Mouse (Mus musculus): ENCODE data around the gene Sertad2. TPM values are rescaled to one million over a fixed set of nuclear protein-coding genes. Genes with fewer than 3 reads are reported as not detected.

Sertad2 gene
- polyA plus RNA-seq, 2 experiments = 11.6 to 22.5 TPM

DNA sequence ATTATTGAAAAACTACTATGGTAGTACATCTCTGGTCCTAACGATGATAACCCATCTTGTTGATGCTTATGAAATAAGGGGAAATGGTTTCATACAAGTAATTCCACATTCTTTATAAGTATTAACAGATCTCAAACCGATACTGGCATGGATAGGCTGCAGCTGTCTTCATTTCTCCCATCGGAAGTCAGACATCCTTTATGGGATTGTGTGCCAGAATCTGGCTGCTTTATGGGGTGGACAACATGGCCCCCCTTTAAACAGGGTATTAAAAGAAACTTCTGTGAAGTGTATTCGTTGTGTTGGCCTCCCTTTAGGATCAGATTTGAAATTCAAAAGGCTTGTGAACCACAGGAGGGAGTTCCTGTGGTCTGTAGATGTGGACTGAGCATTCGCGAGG lies 103.1 kb downstream of the Sertad2 start:
- no peak overlapping the region for H3K4me2 ChIP-seq (ENCODE audit: low read depth)
- H3K27ac ChIP-seq = no peak overlapping the region
- DNase-seq (ENCODE audit: low read depth in 3 of 3, low spot score in 3 of 3) (no peak), ATAC-seq (ENCODE audit: insufficient read depth) (no peak)
- TF ChIP-seq EP300 (IDR thresholded peaks at IDR 0.05; ENCODE audit: low read depth) (no peak), CTCF (IDR thresholded peaks at IDR 0.05; ENCODE audit: low read depth) (no peak)
- no peak overlapping the region for H3K4me3 ChIP-seq (ENCODE audit: insufficient read depth in 1 of 2, low read depth in 2 of 2, low read length in 2 of 2)
- no peaks in the 10 kb centered on the region for H3K9me3 ChIP-seq (ENCODE audit: control insufficient read depth, low read length)
- WGBS (ENCODE audit: insufficient replicate concordance) = 75% methylated on average over 6 of the region's 6 CpGs
- peaks cover 21% of the 10 kb centered on the region for H3K36me3 ChIP-seq (replicated peaks; ENCODE audit: control insufficient read depth, insufficient read depth, low read depth)
- peaks cover 0 to 10% of the 10 kb centered on the region in 2 experiments; a peak in 1 of 4 replicates for H3K4me1 ChIP-seq (replicated peaks; ENCODE audit: control insufficient read depth in 2 of 2, insufficient read depth in 2 of 2, low read length in 1 of 2)
- no peaks in the 10 kb centered on the region for H3K27me3 ChIP-seq (ENCODE audit: control insufficient read depth, insufficient read depth, low read length)
- no peak overlapping the region for H3K9ac ChIP-seq (replicated peaks)

DNA sequence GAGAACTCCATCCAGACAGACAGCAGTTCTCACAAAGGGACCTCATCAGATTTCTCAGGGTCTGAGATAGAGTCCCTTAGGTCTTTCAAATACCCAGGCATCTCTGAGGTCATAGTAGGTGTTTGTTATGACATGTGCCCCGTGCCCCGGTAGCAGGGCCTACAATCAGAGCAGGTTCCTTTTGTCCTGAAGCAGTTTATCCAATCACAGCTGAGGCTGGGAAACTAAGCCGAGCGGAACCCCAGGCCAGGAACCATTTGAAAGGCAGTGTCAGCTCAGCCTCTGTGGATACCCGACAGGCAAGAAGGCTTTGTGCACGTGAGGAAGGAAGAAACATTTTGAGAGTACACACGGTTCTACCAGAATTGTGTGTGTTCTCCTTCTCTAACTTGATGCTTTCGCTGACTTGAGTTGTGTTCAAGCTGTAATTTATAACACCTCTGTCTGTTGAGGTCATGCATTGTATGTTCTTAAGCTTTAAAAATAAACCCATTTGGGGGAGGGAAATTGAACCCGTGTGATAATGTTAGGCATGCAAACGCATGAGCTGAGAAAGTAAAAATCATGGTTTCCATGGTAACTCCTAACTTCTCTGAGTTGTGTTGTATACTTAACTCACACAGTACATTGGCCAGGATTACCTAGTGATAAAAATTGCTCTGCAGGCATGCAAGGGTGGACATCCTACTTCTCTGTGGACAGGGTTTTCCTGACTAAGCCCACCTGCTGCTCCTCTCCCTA lies 104.1 kb downstream of the Sertad2 start:
- Histone ChIP-seq H3K36me3 (replicated peaks; ENCODE audit: control insufficient read depth, insufficient read depth, low read depth) (peaks cover 21% of the 10 kb centered on the region), H3K27ac (no peak overlapping the region), H3K27me3 (ENCODE audit: control insufficient read depth, insufficient read depth, low read length) (no peaks in the 10 kb centered on the region), H3K4me1 (replicated peaks; ENCODE audit: control insufficient read depth in 2 of 2, insufficient read depth in 2 of 2, low read length in 1 of 2) (peaks cover 0 to 10% of the 10 kb centered on the region in 2 experiments; a peak in 1 of 4 replicates), H3K4me3 (ENCODE audit: insufficient read depth in 1 of 2, low read depth in 2 of 2, low read length in 2 of 2) (no peak overlapping the region), H3K9ac (replicated peaks) (no peak overlapping the region), H3K9me3 (ENCODE audit: control insufficient read depth, low read length) (no peaks in the 10 kb centered on the region), H3K4me2 (ENCODE audit: low read depth) (no peak overlapping the region)
- DNase-seq (ENCODE audit: low read depth in 3 of 3, low spot score in 3 of 3) = no peak
- 78% methylated on average over 10 of the region's 10 CpGs for WGBS (ENCODE audit: insufficient replicate concordance)
- no peak for TF ChIP-seq CTCF (IDR thresholded peaks at IDR 0.05; ENCODE audit: low read depth)
- TF ChIP-seq EP300 (IDR thresholded peaks at IDR 0.05; ENCODE audit: low read depth) = no peak
- no peak for ATAC-seq (ENCODE audit: insufficient read depth)

DNA sequence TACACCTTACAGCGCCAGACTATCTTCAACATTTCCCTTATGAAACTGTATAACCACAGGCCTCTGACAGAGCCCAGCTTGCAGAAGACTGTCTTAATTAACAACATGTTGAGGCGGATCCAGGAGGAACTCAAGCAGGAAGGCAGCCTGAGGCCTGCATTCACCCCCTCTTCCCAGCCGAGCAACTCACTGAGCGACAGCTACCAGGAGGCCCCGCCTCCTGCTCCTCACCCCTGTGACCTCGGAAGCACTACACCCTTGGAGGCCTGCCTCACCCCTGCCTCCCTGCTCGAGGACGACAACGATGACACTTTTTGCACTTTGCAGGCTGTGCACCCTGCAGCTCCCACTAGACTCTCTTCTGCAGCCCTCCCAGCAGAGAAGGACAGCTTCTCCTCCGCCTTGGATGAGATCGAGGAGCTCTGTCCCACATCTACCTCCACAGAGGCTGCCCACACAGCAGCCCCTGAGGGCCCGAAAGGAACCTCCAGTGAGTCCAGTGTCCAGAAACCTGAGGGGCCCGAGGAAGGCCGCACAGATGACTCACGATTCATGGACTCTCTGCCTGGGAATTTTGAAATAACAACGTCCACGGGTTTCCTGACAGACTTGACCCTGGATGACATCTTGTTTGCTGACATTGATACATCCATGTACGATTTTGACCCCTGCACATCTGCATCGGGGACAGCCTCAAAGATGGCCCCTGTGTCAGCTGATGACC lies 105.0 kb downstream of the Sertad2 start:
- Histone ChIP-seq H3K4me2 (ENCODE audit: low read depth) (no peak overlapping the region), H3K27ac (no peak overlapping the region), H3K9ac (replicated peaks) (no peak overlapping the region), H3K4me1 (replicated peaks; ENCODE audit: control insufficient read depth in 2 of 2, insufficient read depth in 2 of 2, low read length in 1 of 2) (peaks cover 0 to 9% of the 10 kb centered on the region in 2 experiments; a peak in 1 of 4 replicates), H3K27me3 (ENCODE audit: control insufficient read depth, insufficient read depth, low read length) (no peaks in the 10 kb centered on the region), H3K9me3 (ENCODE audit: control insufficient read depth, low read length) (no peaks in the 10 kb centered on the region), H3K36me3 (replicated peaks; ENCODE audit: control insufficient read depth, insufficient read depth, low read depth) (peaks cover 21% of the 10 kb centered on the region), H3K4me3 (ENCODE audit: insufficient read depth in 1 of 2, low read depth in 2 of 2, low read length in 2 of 2) (no peak overlapping the region)
- TF ChIP-seq CTCF (IDR thresholded peaks at IDR 0.05; ENCODE audit: low read depth) (no peak), EP300 (IDR thresholded peaks at IDR 0.05; ENCODE audit: low read depth) (no peak)
- WGBS (ENCODE audit: insufficient replicate concordance) = 72% methylated on average over 19 of the region's 19 CpGs
- DNase-seq (ENCODE audit: low read depth in 3 of 3, low spot score in 3 of 3) (no peak), ATAC-seq (ENCODE audit: insufficient read depth) (0 out of 2 replicates have a peak, but pooled peaks have one; percentile 11)

DNA sequence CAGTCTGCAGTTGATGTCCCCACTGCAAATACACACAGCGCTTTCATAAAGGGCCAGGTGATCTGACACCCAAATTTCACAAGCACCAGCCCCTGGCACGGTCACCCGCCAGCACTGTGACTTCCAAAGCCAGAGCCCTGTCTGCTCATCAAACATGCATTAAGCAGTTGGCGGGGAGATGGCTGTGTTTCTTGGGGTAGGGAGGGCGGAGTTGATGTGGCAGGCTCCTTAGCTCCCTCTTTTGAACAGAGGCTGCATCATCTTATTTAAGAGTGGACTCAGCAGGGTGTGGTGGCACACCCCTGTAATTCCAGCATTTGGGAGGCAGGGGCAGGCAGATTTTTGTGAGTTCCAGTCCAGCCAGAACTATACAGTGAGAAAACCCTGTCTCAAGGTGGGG lies 106.4 kb downstream of the Sertad2 start:
- Histone ChIP-seq H3K4me3 (ENCODE audit: insufficient read depth in 1 of 2, low read depth in 2 of 2, low read length in 2 of 2) (no peak overlapping the region), H3K4me2 (ENCODE audit: low read depth) (no peak overlapping the region), H3K4me1 (replicated peaks; ENCODE audit: control insufficient read depth in 2 of 2, insufficient read depth in 2 of 2, low read length in 1 of 2) (peaks cover 0 to 9% of the 10 kb centered on the region in 2 experiments; a peak in 1 of 4 replicates), H3K9ac (replicated peaks) (no peak overlapping the region), H3K9me3 (ENCODE audit: control insufficient read depth, low read length) (no peaks in the 10 kb centered on the region), H3K36me3 (replicated peaks; ENCODE audit: control insufficient read depth, insufficient read depth, low read depth) (peaks cover 23% of the 10 kb centered on the region), H3K27ac (no peak overlapping the region), H3K27me3 (ENCODE audit: control insufficient read depth, insufficient read depth, low read length) (no peaks in the 10 kb centered on the region)
- TF ChIP-seq CTCF (IDR thresholded peaks at IDR 0.05; ENCODE audit: low read depth) (no peak), EP300 (IDR thresholded peaks at IDR 0.05; ENCODE audit: low read depth) (no peak)
- no peak for DNase-seq (ENCODE audit: low read depth in 3 of 3, low spot score in 3 of 3)
- 81% methylated on average over 5 of the region's 5 CpGs for whole genome bisulfite sequencing (ENCODE audit: insufficient replicate concordance)
- no peak for ATAC-seq (ENCODE audit: insufficient read depth)

DNA sequence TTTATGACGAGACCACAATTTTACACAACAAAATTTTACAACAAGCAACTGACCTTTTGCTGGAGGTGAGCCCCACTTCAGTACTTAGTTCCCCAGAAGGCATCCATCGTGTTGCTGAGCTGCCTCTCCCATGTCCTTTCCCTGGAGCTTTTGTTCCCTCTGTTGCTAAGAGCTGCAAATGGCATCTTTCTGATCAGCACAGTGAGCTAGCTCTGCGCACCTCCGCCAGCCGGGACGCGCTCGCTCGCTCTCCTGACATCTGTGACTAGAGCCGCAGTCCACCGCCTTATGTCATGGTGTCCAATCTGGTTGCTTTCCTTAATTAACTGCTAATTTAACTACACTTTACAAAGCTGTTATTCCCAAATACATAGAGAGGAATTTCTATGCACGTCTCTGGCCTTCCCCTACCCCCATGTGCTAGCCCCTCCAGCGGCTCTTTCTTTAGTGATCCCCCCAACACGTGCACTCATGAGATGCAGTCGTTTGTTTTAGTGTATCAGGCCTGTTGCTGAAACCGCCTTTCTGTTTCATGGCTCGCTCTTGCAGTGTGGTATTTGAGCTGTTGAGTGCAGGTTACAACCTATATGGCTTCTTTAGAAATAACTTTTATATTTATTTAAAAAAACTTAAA lies 107.1 kb downstream of the Sertad2 start:
- Histone ChIP-seq H3K9me3 (ENCODE audit: control insufficient read depth, low read length) (no peaks in the 10 kb centered on the region), H3K27me3 (ENCODE audit: control insufficient read depth, insufficient read depth, low read length) (no peaks in the 10 kb centered on the region), H3K27ac (no peak overlapping the region), H3K4me1 (replicated peaks; ENCODE audit: control insufficient read depth in 2 of 2, insufficient read depth in 2 of 2, low read length in 1 of 2) (peaks cover 0 to 11% of the 10 kb centered on the region in 2 experiments; a peak in 1 of 4 replicates), H3K4me2 (ENCODE audit: low read depth) (no peak overlapping the region), H3K36me3 (replicated peaks; ENCODE audit: control insufficient read depth, insufficient read depth, low read depth) (peaks cover 23% of the 10 kb centered on the region), H3K4me3 (ENCODE audit: insufficient read depth in 1 of 2, low read depth in 2 of 2, low read length in 2 of 2) (no peak overlapping the region), H3K9ac (replicated peaks) (no peak overlapping the region)
- ATAC-seq (ENCODE audit: insufficient read depth) = no peak
- 83% methylated on average over 17 of the region's 17 CpGs for WGBS (ENCODE audit: insufficient replicate concordance)
- TF ChIP-seq EP300 (IDR thresholded peaks at IDR 0.05; ENCODE audit: low read depth) (no peak), CTCF (IDR thresholded peaks at IDR 0.05; ENCODE audit: low read depth) (no peak)
- no peak for DNase-seq (ENCODE audit: low read depth in 3 of 3, low spot score in 3 of 3)
